Mouse (Mus musculus): ENCODE measurements around the gene Cept1. TPM values are rescaled to one million over a fixed set of nuclear protein-coding genes. Genes with fewer than 3 reads are reported as not detected.

Gene Cept1
- total RNA-seq, 1 experiment from 2014 or later, result 91.4 TPM

DNA sequence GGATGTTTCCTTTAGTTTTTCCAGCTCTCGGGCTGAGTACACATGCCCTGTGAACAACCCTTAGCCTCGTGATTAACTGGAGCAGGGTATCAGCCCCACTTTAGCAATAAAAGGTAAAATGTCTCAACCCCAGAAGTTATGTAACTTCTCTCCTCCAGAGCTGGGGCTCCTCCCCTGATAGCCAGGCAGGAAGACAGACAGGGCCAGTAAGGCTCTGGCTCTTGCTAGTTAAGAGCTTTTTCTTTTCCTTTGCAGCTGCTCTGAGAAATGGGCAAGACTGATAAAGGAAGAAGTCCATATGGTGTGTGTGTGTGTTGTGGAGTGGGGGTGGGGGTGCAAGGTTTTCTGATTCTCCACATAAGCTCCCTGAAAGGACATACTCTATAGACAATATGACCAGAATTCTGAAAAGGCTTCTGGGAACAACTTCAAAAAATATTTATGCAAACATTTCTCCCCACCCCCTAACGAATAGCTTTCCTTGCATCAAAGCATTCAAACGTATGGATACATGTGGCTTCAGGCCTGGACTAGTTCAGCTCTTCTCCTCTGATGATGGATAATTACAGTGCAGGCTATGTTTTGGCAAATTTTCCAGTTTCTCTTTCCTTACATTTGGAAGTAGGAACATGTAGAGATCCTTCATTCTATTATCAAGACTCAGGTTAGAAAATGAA lies 51.4 kb downstream of the Cept1 start:
- peak; percentile 55 for ATAC-seq (ENCODE audit: extremely low read depth, insufficient number of reproducible peaks, low FRiP score, poor library complexity, severe bottlenecking)

DNA sequence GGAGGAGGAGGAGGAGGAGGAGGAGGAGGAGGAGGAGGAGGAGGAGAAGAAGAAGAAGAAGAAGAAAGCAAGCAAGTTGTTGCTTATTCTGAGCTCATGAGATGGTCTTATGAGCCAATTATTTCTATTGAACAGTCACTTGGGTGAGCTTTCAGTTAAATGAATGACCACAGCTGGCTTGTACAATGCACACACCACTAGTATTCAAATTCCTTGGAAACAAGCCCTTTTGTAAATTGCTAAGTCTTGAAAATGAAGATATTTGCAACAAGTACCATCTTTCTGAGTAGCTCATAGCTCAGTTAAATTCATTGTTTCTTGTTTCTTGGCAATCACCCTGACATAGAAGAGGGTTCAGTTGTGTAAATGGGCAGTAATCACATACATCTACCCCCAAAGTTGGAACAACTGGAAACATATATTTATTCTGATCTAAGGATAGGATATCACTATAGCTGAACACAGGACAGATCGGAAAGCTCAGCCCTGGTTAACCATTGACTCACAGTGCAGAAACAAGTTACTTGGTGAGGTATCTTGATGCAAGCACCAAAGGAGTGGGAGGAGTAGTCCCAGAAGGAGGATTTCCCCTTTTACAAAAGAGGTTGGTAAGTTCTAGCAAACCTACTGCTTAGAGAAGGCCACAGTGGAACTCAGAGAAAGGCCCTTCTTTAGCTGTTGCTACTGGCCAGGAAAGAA lies 52.1 kb downstream of the Cept1 start:
- ATAC-seq (ENCODE audit: extremely low read depth, insufficient number of reproducible peaks, low FRiP score, poor library complexity, severe bottlenecking), result peak; percentile 18; the same call in 1 of the 2 replicates

DNA sequence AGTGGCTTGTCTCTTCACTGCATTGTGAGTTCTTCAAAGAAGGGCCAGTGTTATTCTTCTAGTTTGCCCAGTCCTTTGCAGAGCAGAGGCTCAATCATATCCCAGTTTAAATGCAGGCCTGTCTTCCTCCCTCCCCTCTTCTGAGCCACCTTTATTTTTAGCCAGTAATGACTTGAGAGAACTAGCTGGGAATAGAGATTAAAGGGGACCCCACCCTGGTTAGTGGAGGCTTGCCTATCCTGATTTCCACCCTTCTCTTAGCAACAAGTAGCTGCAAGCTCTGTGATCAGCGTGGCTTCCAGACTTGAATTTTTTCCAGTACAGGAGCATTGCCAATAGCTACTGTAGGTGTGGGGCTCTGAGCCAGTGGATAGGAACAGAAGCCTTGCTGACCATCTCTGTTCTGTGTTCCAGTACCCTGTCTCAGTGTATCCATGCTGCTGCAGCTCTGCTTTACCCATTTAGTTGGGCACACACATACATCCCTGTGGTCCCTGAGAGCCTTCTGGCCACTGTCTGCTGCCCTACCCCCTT lies 53.1 kb downstream of the Cept1 start:
- ATAC-seq (ENCODE audit: extremely low read depth, insufficient number of reproducible peaks, low FRiP score, poor library complexity, severe bottlenecking), result no peak

DNA sequence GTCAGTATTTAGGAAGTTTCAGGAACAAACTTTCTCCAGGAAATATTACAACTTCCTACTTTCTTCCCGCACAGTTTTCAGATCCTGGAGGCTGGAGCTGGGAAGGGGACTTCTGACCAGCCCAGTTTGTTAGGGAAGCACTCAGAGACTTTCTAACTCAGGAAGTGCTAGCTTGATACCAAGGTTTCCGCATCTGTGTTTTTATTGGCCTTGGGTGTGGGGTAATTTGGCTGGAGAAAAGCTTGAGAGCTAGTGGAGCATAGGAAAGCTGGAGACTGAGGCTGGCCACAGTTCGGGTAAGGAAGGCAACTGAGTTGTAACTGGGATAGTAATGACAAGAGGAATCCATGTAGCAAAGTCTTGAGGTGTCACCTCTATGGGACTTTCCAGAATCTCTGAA lies 53.7 kb downstream of the Cept1 start:
- ATAC-seq (ENCODE audit: extremely low read depth, insufficient number of reproducible peaks, low FRiP score, poor library complexity, severe bottlenecking), result no peak

DNA sequence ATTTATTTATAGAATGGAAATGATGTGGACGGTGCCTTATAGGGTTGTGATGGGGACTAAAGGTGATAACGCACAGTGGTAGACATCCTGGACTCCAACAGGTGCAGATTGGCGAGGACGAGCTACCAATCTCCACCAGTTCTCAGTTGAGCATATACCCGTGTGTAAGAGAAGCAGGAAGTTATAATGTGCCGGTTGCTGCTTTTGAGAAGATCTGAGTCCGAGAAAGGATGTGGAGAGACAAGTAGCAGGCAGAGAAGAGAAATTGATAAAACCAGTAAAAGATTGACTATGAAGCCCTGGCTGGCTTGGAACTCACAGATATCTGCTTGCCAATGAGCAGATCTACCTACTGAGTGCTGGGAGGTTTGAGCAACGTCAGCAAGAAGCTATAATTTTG lies 54.4 kb downstream of the Cept1 start:
- no peak for ATAC-seq (ENCODE audit: extremely low read depth, insufficient number of reproducible peaks, low FRiP score, poor library complexity, severe bottlenecking)

DNA sequence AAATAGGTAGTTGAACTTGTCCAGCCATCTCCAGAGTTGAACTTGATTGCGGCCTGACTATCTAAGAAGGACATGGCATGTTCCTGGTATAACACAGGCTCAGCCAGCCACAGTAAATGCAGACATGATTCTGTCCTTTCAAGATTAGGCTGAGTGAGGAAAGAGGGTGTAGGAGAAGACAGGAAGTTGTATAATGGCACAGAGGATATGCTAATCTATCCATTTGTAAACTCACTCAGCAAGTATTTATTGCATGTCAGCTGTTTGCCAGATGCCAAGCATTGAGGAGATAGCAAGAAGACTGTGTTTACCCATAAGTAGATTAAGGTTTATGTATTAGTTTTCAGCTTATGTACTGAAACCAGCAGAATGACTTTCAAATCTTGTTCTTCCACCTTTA lies 54.9 kb downstream of the Cept1 start:
- ATAC-seq (ENCODE audit: extremely low read depth, insufficient number of reproducible peaks, low FRiP score, poor library complexity, severe bottlenecking), result no peak

DNA sequence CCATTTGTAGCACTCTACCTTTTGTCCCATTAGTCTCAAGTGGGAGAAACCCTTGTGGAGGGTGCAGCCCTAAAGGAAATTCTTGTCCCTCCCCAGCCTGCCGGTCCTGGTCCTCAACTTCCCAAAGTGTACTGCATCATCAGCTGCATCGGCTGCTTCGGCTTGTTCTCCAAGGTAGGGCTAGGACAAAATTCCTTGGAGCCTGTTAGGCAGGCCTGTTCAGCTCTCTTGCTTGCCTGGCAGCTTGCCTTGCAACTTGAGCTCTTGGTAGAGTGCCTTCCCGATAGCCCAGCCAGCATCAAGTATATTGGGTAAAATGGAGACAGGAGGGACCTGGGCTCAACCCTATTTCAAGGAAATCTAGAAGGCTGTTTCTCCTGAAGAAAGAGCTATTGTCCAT lies 57.4 kb downstream of the Cept1 start:
- no peak for ATAC-seq (ENCODE audit: extremely low read depth, insufficient number of reproducible peaks, low FRiP score, poor library complexity, severe bottlenecking)

DNA sequence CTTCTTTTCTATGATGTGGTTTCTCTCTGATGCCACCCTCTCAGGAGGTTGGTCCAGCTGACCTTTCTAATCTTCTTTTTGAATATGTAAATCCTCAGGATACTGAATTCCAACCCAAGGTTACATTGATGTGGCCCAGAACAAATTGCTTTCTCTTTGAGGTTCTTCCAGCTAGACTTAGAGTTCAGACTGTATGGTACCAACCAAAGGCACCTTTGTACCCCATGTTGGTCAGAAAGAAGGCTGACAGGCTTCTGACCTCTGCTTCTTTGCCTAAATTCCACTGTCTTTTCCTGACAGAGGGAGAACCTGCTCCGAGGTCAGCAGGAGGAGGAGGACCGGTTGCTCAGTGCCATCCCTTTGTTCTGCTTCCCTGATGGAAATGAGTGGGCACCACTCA lies 60.1 kb downstream of the Cept1 start:
- no peak for ATAC-seq (ENCODE audit: extremely low read depth, insufficient number of reproducible peaks, low FRiP score, poor library complexity, severe bottlenecking)

DNA sequence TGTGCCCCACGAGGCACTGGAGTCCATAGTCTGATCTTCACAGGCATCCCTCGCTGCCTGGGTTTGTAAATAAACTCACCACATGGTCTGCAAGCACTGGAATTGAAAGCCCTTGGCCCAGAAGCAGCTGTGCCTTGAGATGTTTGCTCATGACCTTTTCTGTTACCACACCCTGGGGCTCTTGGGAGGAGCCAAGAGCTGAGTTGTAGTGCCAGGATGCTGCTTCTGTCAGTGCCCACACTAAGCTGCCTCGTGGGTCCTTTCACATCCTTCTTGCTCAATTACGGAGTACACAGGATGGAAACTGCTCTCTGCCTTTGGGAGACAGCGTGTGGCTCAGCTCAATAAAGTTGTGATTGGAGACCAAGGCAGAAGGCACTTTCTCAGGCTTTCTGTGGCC lies 61.8 kb downstream of the Cept1 start:
- no peak for ATAC-seq (ENCODE audit: extremely low read depth, insufficient number of reproducible peaks, low FRiP score, poor library complexity, severe bottlenecking)

DNA sequence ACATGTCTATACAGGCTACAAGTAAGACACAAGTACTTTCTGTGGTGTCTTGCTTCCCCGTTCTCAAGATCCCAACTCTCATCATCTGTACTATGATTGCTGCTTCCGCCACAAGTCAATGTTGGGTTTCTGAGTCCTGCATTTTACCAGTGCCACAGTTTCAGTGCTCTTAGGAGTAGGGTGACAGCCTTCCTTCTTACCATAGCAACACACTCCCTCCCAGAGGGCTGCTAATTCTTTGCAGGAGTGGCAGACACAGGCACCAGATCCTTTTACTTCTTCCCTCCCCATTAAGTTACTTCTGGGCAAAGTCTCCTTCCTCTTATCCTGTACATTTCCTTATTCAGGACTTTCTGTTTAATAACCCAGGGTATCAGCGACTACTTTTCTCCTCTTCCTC lies 62.7 kb downstream of the Cept1 start:
- ATAC-seq (ENCODE audit: extremely low read depth, insufficient number of reproducible peaks, low FRiP score, poor library complexity, severe bottlenecking), result no peak

DNA sequence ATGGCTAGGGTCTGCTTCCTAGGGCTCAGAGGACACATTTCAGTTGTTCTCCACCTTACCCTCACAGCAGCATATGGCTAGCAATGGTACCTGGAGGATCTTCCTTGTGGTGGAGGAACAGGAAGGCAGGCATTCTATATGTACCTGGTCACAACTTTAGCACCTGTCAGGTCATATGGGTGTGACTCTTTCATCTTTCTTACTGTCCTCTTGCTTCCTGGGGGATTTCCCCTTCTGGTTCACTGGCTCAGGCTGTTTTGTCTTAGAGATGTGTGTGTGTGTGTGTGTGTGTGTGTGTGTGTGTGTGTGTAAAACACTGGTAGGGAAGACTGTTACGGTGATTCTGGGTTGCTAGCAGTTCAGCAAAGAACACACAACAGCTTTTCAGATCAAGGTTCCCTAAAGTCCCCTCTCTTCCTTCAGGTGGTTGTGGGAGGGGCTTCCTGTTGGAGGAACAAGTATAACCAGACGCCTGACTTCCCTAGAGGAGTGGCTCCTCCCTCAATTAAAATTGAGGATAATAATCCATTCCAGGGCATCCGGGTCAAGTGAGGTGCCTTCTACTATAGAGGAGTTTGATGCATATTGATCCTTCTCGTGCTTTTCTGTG lies 63.7 kb downstream of the Cept1 start:
- ATAC-seq (ENCODE audit: extremely low read depth, insufficient number of reproducible peaks, low FRiP score, poor library complexity, severe bottlenecking), result peak; percentile 39

DNA sequence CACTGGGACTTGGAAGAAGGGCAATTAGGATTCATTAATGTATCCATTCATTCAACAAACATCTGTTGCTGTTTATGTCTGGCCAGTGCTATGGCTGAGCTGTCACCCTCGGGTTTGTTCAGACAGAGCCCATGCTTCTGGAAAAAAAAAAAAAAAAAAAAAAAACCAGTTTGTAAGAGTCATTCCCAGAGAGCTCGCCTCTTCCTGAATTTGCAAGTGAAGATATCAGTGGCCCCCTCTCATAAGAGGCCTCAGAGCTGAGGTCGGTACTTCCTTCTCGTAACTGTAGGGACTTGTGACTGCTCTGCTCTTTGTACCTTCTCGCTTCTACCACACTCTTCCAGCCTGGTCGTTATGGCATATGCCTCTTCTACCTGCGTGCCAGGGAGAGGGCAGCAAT lies 64.3 kb downstream of the Cept1 start:
- ATAC-seq (ENCODE audit: extremely low read depth, insufficient number of reproducible peaks, low FRiP score, poor library complexity, severe bottlenecking), result peak; percentile 21

DNA sequence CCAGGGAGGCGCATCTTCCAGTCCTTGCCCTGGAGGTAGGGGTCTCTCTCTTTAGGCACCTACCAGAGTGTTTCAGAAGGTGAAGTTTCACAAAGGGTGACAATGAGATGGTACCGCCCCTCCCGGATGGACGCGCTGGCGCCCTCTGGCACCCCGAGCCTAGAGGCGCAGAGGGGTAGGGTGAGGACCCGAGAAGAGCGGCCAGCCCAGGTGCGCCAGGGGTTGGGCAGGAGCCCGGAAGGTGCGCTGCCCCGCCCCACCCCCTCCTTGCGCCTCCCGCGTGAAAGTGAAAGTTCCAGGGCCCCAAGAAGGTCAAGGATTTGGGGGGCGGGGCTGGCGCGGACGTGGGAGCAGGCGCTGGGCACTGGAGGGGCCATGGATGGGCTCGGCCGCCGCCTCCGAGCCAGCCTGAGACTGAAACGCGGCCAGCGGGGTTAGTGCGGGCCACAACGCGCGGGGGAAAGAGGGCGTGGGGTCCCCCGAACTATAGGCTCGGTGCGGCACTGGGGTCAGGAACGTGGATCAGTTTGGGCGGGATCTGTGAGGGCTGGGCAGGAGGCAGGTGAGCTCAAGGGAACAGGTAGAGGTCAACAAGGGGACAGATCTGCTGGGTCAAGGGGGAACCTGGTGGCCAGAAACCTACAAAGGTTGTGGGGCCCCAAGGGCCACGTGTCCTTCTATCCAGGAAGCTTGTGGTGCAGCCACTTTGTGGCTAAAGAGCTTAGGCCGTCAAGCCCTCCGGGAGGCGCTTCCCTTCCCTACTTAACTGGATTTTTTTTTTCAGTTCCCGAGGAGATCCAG lies 65.1 kb downstream of the Cept1 start, which contains the start of gene Dennd2d:
Gene Dennd2d, plus strand, starts transcription at position 125 of the 801 bp plus-strand sequence.
- peak; percentile 74 for ATAC-seq (ENCODE audit: extremely low read depth, insufficient number of reproducible peaks, low FRiP score, poor library complexity, severe bottlenecking)

DNA sequence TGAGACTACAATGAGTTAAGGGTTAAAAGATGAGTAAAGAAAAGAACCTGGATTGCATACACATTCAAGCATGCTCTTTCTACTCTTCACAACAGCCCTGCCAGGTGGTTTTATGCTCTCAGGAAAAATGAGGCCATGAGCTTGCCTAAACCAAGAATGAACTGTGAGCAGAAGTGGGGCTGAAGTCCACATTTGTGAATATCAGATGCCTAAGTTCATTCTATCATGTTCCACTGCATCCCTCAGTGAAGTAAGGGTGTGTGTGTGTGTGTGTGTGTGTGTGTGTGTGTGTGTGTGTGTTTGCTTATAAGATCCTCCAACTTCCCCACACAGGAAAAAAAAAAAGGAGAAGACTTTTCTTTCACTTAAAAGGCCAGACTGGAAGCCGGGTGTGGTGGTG lies 70.7 kb downstream of the Cept1 start:
- no peak for ATAC-seq (ENCODE audit: extremely low read depth, insufficient number of reproducible peaks, low FRiP score, poor library complexity, severe bottlenecking)

DNA sequence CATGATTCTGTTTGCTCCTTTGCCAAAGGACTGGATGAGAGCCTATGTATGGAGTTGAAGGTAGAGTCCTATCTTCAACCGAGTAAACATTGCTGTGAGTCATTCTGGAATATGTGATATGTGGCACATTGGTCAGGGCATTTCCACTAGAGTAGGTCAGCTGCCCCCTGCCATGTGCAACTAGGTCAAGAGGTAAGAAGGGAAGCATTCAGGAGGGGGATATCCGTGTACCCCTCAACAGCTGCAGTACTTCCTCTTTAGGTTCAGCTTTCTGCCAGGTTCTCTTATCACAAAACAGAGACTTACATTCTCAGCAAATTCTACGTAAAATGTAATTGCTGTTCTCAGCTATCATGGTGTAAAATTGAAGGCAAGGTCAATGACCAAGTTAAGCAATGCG lies 73.4 kb downstream of the Cept1 start:
- peak; percentile 44; the same call in 1 of the 2 replicates for ATAC-seq (ENCODE audit: extremely low read depth, insufficient number of reproducible peaks, low FRiP score, poor library complexity, severe bottlenecking)

DNA sequence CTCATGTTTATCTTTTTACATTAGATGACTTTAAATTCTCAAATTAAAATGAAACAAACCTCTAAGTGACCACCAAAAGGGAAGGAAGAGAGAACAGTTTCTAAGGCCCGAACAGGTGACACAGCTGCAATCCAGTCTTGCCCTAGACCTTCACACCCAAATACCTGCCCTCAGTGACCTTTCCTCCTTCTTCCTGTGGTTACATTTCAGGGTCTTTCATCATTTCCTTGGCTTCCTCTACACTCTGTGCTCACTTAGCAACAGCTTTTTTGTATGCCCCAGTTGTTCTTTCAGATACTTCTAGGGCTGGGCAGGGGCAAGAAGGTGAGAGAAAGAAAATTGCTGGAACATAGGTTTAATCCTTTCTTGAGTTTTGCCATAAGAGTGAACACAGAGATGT lies 82.9 kb downstream of the Cept1 start:
- ATAC-seq (ENCODE audit: extremely low read depth, insufficient number of reproducible peaks, low FRiP score, poor library complexity, severe bottlenecking), result no peak

DNA sequence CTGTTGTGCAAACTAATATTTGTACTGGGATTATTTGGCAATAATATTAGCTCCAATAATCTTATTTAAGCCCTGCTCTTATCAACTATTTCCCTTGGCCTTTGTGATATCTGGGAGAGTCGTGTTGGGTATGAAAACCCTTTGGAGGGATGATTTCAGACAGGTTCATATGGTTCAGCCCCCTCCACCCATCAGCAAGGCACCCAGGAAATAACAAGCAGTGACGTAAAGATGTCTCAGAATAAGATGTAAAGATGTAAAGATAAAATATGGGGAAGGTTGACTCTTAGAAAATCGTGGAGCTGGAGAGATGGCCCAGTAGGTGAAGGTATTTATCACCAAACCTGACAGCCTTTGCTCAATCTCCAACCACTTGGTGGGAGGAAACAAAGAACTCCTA lies 85.1 kb downstream of the Cept1 start:
- ATAC-seq (ENCODE audit: extremely low read depth, insufficient number of reproducible peaks, low FRiP score, poor library complexity, severe bottlenecking), result no peak

DNA sequence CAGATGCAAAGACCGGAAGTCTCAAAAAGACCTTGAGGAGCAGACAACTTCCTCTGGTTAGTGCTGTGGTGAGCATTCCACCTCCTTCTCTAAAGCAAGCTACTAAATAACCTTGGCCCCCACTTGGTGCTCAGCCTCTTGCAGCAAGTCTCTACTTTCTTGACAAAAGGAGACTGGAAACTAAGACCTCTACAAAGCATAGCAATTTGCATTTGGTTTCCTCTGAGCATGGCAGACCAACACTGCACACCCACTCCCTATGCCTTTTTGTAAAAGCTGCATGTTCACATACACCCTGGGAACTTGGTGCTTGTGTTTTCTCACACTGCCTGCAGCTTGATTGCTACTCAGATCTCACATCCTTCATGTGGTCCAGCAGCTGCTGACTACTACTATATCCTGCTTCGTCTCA lies 85.5 kb downstream of the Cept1 start:
- peak; percentile 53; the same call in 1 of the 2 replicates for ATAC-seq (ENCODE audit: extremely low read depth, insufficient number of reproducible peaks, low FRiP score, poor library complexity, severe bottlenecking)

DNA sequence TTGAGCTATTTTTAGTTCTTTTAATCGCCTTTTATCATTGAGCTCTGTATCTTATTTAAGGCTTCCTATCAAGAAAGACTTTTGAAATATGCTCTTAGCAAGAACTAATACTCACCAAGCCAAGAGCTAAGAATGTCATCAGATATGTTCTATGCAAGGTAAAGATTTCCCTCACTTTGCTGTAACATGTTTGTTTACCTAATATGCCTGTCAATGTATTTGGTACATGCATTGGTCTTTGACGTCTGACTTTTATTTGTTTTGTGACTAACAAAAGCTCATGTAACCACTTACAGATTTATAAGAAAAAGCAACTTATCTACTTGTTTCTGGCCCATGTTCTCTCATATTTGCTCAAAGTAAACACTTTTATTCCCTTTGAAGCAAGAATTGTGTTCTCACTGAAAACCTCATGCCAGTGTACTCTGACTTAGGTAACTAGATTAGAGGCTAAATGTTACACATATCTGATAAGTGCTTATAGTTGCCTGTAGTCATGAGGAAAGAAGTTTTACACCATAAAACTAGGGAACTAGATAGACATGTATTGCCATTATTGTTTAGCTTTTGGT lies 90.2 kb downstream of the Cept1 start:
- no peak for ATAC-seq (ENCODE audit: extremely low read depth, insufficient number of reproducible peaks, low FRiP score, poor library complexity, severe bottlenecking)
